Mouse (Mus musculus): ENCODE data around the gene Zfp105.

Gene Zfp105

GRCm38 (mm10) chr9:122922936-122923381, at the start of gene Zfp105:
TSS of gene Zfp105 (plus strand) at chr9:122923072.
- peak; percentile 85 to 86 for DNase-seq (ENCODE audit: low spot score in 2 of 2)

DNA sequence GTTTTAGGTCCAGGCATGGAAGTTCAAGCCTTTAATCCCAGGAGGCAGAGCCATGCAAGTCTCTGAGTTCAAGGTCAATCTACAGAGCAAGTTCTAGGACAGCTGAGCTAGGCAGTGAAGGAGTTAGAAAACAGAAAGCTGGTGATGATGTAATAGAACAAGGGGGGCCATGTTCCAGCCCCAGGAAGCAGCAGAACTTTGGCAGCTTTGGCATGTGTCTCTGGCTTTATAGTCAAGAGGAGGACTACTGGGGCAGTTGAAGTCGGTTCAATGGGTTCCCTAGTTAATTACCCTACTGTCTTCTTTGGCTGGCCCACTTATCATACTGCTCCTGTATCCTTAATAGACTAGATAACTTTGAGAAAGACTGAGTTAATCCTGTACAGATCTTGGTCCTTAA, 48.2 kb upstream of the Zfp105 start:
- no peak for DNase-seq (ENCODE audit: low spot score in 2 of 2)

GRCm38 (mm10) chr9:122875145-122875544, 47.7 kb upstream of the Zfp105 start:
- no peak for DNase-seq (ENCODE audit: low spot score in 2 of 2)

- no peak for DNase-seq (ENCODE audit: low spot score in 2 of 2)
Measured at GRCm38 (mm10) chr9:122885385-122885784, 37.5 kb upstream of the Zfp105 start, which contains the start of gene Zkscan7. TSS of gene Zkscan7 (plus strand) at chr9:122885685.

DNA sequence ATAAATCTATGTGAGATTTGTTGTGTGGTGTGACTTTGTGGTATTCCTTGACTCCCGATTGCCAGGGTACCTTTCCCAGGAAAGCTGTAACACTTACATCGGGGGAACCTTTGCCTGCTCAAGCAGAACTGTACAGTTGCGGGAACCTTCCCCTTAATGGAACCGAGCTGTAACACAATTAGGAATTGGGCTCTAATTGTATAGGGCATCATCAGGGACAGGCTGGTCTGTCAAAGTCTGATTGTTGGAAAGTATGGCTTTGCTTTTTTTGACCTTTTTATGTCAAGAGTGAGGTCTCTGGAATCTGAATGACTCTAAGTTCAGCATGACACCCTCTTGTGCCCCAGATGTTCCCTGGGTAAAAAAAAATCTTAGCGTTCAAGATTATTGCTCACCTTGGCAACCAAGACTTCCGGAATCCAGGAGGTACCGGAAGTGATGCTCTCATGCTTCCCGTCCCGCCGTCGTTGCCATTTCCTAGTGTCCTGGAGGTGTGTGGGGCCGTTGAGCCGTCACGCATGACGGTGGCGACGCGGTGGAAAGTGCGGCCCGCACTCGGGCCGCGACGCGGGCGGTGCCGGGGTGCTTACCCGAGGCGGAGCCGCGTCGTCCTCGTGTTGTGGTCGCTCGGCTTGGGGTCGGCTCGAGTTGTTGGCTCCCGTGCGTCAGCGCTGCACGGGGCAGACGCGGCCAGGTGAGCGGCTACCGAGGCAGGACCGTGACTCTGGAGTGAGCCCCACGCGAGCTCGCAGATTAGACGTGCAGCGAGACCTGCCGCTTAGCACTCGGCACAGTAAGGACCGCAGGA, 36.3 kb upstream of the Zfp105 start:
- peak; percentile 84 to 90 for DNase-seq (ENCODE audit: low spot score in 2 of 2)

GRCm38 (mm10) chr9:122901047-122901446, 21.8 kb upstream of the Zfp105 start:
- no peak for DNase-seq (ENCODE audit: low spot score in 2 of 2)

- DNase-seq (ENCODE audit: low spot score in 2 of 2): peak; percentile 75 to 80
Measured at GRCm38 (mm10) chr9:122902717-122903535, 19.9 kb upstream of the Zfp105 start.

GRCm38 (mm10) chr9:122922436-122922835, 436 bp upstream of the Zfp105 start:
- DNase-seq (ENCODE audit: low spot score in 2 of 2): no peak

DNA sequence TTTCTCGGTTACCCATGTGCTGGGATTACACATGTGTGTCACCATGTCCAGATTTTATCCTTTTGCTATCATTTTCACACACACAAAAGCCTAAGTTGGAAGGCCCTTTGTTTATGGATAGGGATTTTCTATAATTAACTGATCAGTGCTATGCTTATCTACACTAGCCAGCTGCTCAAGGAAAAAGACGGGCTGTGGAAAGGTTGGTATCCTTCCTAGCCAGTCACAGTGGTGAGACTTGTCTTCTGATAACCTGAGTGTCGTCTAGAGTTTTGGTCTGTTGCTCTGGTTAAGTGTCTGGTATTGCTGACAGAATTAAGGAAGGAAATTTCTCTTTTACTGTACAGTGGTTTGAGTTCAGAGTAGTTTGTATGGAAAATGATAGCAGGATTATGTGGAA, 6.0 kb downstream of the Zfp105 start:
- DNase-seq (ENCODE audit: low spot score in 2 of 2): no peak

GRCm38 (mm10) chr9:122950643-122951475, 28.0 kb downstream of the Zfp105 start, which contains the start of the genes 1110059G10Rik and Kif15:
TSS of gene 1110059G10Rik (minus strand) at chr9:122951000.
TSS of gene Kif15 (plus strand) at chr9:122951046.
- peak; percentile 95 to 96 for DNase-seq (ENCODE audit: low spot score in 2 of 2)
